ENCODE assay signal across 8 mouse cellular contexts in genomic region chr16:22389146-22389911, GRCm38 (mm10). TPM values are rescaled to one million over a fixed set of nuclear protein-coding genes. Genes with fewer than 3 reads are reported as not detected.
DNase-seq lines count a peak whose midpoint lies in the region; ATAC-seq and TF ChIP-seq lines count a peak whose summit lies in the region.

No protein-coding gene starts in this region.

- WGBS in hindbrain, embryonic 13.5 days: 67% methylated on average over 13 of the region's 13 CpGs
- 84% methylated on average over 13 of the region's 13 CpGs for WGBS in hindbrain, embryonic 10.5 days
- 44% methylated on average over 13 of the region's 13 CpGs for WGBS in forebrain, postnatal 0 days

- no peaks in the 10 kb centered on the region for H3K27me3 ChIP-seq in hindbrain, embryonic 13.5 days
- no peaks in the 10 kb centered on the region for H3K27me3 ChIP-seq in hindbrain, embryonic 10.5 days (ENCODE audit: insufficient read depth, poor library complexity, severe bottlenecking)
- no peaks in the 10 kb centered on the region for H3K27me3 ChIP-seq in forebrain, postnatal 0 days (ENCODE audit: insufficient read depth, low read length)

- no peak overlapping the region for H3K9ac ChIP-seq in hindbrain, embryonic 13.5 days
- H3K9ac ChIP-seq in forebrain, postnatal 0 days: no peak overlapping the region

- H3K36me3 ChIP-seq in hindbrain, embryonic 13.5 days: no peaks in the 10 kb centered on the region
- peaks cover 56% of the 10 kb centered on the region for H3K36me3 ChIP-seq in hindbrain, embryonic 10.5 days
- H3K36me3 ChIP-seq in forebrain, postnatal 0 days (ENCODE audit: insufficient read depth): no peaks in the 10 kb centered on the region

- TF ChIP-seq CTCF in forebrain, postnatal 0 days (IDR thresholded peaks at IDR 0.05; ENCODE audit: low read depth): no peak

- no peak for DNase-seq in hindbrain, embryonic 10.5 days (ENCODE audit: low spot score)
- peak; percentile 38 to 44 for DNase-seq in right cerebral cortex, postnatal 10 days (ENCODE audit: low spot score in 2 of 2)
- no peak for DNase-seq in right cerebral cortex, postnatal 14 days
- DNase-seq in forebrain, postnatal 0 days: peak; percentile 64
- DNase-seq in telencephalon, adult 2 months (ENCODE audit: low read depth, low spot score): peak; percentile 77
- DNase-seq in thymus, postnatal 25 days: no peak
- DNase-seq in cerebellum, adult 9-11 months: no peak

- H3K4me3 ChIP-seq in hindbrain, embryonic 13.5 days: no peak overlapping the region
- H3K4me3 ChIP-seq in hindbrain, embryonic 10.5 days: no peak overlapping the region
- H3K4me3 ChIP-seq in forebrain, postnatal 0 days (ENCODE audit: low read depth, low read length): no peak overlapping the region

- peak; percentile 52; the same call in 1 of the 2 replicates for ATAC-seq in hindbrain, embryonic 13.5 days (ENCODE audit: low FRiP score)
- ATAC-seq in forebrain, postnatal 0 days: peak; percentile 91

- no peak overlapping the region for H3K4me2 ChIP-seq in hindbrain, embryonic 13.5 days
- no peak overlapping the region for H3K4me2 ChIP-seq in forebrain, postnatal 0 days (ENCODE audit: low read depth)

- H3K9me3 ChIP-seq in hindbrain, embryonic 13.5 days: no peaks in the 10 kb centered on the region
- no peaks in the 10 kb centered on the region for H3K9me3 ChIP-seq in hindbrain, embryonic 10.5 days
- H3K9me3 ChIP-seq in forebrain, postnatal 0 days (ENCODE audit: low read length): no peaks in the 10 kb centered on the region

- H3K27ac ChIP-seq in hindbrain, embryonic 13.5 days: no peak overlapping the region
- H3K27ac ChIP-seq in hindbrain, embryonic 10.5 days: no peak overlapping the region; the same call in 1 of the 2 replicates
- H3K27ac ChIP-seq in forebrain, postnatal 0 days (ENCODE audit: low read depth, low read length): peak overlapping the region; percentile 70

- peaks cover 11% of the 10 kb centered on the region; the same call in 1 of the 2 replicates for H3K4me1 ChIP-seq in hindbrain, embryonic 13.5 days (replicated peaks)
- 0 out of 2 replicates have a peak, but pooled peaks cover 3% of the 10 kb centered on the region for H3K4me1 ChIP-seq in hindbrain, embryonic 10.5 days (replicated peaks)
- H3K4me1 ChIP-seq in forebrain, postnatal 0 days (ENCODE audit: insufficient read depth): no peaks in the 10 kb centered on the region

RNA-seq across cellular contexts. Expression of gene Etv5, which starts 50.2 kb away (rescaled TPM):
- 17.7 and 18.9 TPM in 2 replicates for polyA plus RNA-seq in hindbrain, embryonic 13.5 days (2015; fragmentation: Nextera tagmentation; extraction: Ambion mirVana)
- 18.9 and 28.5 TPM in 2 replicates for polyA plus RNA-seq in hindbrain, embryonic 10.5 days (2016; fragmentation: Nextera tagmentation; extraction: Ambion mirVana)
- total RNA-seq in forebrain, postnatal 0 days (2014; rRNA removed): 30.5 and 37.4 TPM in 2 replicates
- polyA plus RNA-seq in forebrain, postnatal 0 days (2015; fragmentation: Nextera tagmentation; extraction: Ambion mirVana): 28.6 and 32.5 TPM in 2 replicates

Comparison
In these comparisons a context has a peak if more than half of its experiments do, and no peak if none do; other contexts are left out.
1. DNase-seq: peak in right cerebral cortex, postnatal 10 days (2 of 2), forebrain, postnatal 0 days (single experiment) and telencephalon, adult 2 months (single experiment); none in hindbrain, embryonic 10.5 days (single experiment), right cerebral cortex, postnatal 14 days (single experiment), thymus, postnatal 25 days (single experiment) and cerebellum, adult 9-11 months (single experiment).